Mouse (Mus musculus) left cerebral cortex, postnatal 36 days (tissue): ENCODE data around the gene Fn3krp. TPM values are rescaled to one million over a fixed set of nuclear protein-coding genes. Genes with fewer than 3 reads are reported as not detected.

ENCODE experiments used
- DNase-seq, 2 experiments: peaks; one replicate each; pipeline ENCODE4 v3.0.0; 2021 to 2022; ENCODE audit warnings: low spot score in 2 of 2, mixed read lengths in 1 of 2
- intact Hi-C: fragments of 180-260 bp; cut with DNase I; formaldehyde crosslinking; loops from one replicate; pipeline ENCODE4 v1.15.1; 2025
- microRNA-seq: library from miRNA; unstranded; fragments of <30 nt; microRNA quantifications from one replicate; pipeline ENCODE4 v1.2.0, GENCODE M21; 2022
- total RNA-seq, 2 experiments: library from RNA; stranded (reverse); gene quantifications; 2 replicates each; pipeline ENCODE4 v1.2.3; 2021

The Fn3krp gene
- total RNA-seq, 2 experiments from 2014 or later = 45.3 to 50.6 TPM

GRCm38 (mm10) chr11:121437236-121437635, 16.0 kb downstream of the Fn3krp start:
- intact Hi-C loops = loop anchor here (5.0 kb wide), 1 partner anchor 50 kb away; the partner anchor contains the start of gene Rab40b
- no peak for DNase-seq

DNA sequence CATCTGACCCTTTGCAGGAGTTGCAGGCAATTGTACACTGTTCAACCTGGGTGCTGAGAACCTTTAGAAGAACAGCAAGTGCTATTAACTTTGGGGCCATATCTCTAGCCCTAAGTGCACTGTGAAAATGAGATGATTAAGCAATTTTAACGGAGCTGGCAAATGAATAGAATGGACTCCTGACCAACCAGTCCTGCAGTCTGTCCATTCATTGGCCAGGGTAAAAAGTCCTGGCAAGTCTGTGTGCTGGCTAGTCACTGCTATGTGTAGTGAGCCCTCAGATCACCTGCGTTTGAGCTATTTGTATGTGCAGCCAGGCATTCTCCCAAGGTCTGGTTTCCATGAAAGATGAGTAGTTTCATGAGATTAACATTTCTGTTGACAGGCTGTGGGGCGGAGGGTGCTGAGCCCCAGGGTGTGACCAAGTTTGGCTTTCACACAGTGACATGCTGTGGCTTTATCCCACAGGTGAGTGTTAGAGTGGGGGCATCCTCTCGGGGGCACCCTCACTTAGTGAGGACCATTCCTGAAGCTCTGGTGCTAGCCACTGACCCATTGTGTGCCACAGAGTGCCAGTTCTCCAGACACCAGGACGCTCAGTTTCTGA, 18.6 kb downstream of the Fn3krp start:
- DNase-seq = no peak
- intact Hi-C loops = loop anchor here (5.0 kb wide), 1 partner anchor 52 kb away; the partner anchor contains the start of gene Rab40b

DNA sequence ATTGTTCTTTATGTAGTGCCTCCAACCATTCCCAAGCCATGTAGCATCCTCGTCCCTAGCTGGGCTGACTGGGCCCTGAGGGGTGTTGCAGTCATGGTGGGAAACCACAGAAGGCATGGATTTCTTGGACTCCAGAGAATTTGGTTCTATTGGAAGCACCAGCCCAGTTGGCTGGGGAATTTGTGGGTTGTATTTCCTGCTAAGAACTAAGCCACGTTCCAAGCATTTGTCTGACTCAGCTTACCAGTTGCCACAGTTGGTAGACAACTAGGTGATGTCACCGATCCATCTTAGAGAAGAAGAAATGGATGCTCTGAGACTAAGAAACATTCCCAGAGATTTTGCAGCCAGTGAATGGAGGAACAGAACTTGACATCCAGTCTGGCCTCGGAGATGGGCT, 20.5 kb downstream of the Fn3krp start:
- DNase-seq = no peak
- intact Hi-C loops = no loop called here

DNA sequence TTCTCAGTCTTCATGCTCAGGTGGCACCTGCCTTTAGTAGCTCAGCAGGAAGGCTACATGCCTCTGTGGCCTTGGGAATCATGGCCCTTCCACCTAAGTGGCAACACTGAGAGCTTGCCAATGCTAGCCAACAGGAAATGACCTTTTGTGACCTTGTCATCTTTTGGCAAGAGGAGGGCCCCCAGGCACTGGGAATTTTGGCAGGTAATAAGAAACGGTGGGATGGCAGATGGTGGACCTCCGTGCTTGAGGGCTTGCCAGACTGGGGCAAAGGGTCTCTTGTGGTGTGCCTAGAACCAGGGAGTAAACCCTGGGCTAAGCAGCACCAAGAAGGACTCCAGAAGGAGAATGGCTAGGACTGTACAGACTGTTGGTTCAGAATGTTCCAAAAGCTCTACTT, 20.9 kb downstream of the Fn3krp start:
- intact Hi-C loops = no loop called here
- no peak for DNase-seq

DNA sequence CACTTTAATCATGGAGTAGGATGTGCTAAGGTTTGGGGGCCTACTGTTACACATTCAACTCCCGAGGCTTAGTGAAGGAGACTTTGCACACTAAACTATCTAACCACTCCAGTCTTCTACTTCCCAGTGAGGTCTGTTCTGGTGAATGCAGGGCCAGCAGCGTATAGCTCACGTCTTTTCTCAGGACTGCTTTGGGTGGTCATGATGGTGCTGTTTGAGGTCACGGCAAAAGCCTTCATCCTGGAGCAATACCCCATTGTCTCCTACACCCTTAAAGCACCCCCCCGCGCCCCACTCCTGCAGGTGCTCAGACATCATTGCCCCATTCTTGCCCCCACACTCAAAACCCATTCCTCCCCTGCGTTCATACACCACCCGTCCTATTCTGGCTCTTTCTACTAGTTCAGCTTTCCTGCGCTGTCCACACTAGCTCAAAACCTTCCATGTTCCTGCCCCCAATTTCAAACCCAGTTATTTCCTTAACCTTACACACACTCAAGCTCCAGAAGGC, 30.1 kb downstream of the Fn3krp start:
- no peak for DNase-seq
- intact Hi-C loops = loop anchor here (5.0 kb wide), 1 partner anchor 64 kb away; the partner anchor contains the start of gene Rab40b

GRCm38 (mm10) chr11:121451753-121452635, 30.8 kb downstream of the Fn3krp start, which contains the start of gene Tbcd:
Gene Tbcd (plus strand): TSS chr11:121451949.
- intact Hi-C loops = loop anchor here (5.0 kb wide), 1 partner anchor 65 kb away; the partner anchor contains the start of gene Rab40b
- DNase-seq = peak; percentile 97

DNA sequence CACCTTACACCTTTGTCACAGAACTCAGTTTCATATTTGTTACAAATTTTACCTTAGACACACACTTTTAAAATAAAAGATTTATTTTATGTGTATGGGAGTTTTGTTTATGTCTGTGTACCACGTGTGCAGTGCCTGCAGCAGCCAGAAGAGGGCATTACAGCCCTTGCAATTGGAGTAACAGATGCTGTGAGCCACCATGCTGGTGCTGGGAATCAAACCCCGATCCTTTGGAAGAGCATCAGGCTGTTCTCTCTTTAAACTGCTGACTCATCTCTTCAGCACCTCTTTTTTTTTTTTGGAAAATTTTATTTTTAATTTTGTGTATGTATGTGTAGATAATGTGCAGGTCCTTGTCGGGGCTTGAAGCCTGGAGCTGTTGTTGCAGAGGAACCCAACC, 36.7 kb downstream of the Fn3krp start:
- DNase-seq = no peak
- intact Hi-C loops = no loop called here

DNA sequence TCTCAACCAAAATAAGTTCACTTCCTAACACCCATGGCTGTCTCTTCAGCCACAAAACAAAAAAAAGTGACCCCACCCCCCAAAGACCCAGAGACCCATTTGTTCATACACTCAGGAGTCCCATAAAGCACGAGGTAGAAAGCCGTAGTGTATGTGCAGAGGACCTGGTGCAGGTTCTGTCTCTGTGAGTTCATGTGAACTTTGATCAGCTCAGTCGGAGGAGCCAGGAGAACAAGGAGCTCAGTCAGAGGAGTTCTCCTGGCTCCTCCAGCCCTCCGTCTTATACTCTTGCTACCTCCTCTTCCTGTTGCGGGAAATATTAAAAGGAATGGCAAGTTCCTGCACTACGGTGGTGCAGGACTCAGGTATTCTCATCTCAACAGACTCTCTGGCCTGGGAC, 46.2 kb downstream of the Fn3krp start:
- no peak for DNase-seq
- intact Hi-C loops = no loop called here

DNA sequence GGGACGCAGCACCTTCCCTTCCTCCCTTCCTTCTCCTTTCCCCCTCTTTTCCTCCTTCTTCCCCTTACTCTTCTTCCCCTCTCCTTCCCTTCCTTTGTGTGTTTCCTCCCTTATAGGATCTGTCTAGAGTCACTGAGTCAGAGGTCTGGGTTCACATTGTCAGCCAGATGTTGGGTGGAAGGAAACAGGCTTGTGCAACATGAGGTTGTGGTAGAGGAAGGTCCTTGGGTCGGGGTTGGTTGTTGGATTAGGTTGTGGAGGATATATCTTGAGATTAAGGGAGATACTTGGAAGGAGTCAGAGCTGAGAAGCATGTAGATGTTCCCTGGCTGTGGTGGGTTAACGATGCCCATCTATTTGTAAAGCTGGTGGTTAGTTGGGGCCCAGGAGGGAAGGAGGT, 53.6 kb downstream of the Fn3krp start:
- intact Hi-C loops = loop anchor here (1.0 to 5.0 kb wide), 2 partner anchors 127 to 333 kb away; no protein-coding TSS in a partner anchor
- DNase-seq = no peak

GRCm38 (mm10) chr11:121475699-121476415, 54.7 kb downstream of the Fn3krp start:
- intact Hi-C loops = loop anchor here (1.0 to 5.0 kb wide), 2 partner anchors 126 to 332 kb away; no protein-coding TSS in a partner anchor
- DNase-seq = peak; percentile 54 to 63

DNA sequence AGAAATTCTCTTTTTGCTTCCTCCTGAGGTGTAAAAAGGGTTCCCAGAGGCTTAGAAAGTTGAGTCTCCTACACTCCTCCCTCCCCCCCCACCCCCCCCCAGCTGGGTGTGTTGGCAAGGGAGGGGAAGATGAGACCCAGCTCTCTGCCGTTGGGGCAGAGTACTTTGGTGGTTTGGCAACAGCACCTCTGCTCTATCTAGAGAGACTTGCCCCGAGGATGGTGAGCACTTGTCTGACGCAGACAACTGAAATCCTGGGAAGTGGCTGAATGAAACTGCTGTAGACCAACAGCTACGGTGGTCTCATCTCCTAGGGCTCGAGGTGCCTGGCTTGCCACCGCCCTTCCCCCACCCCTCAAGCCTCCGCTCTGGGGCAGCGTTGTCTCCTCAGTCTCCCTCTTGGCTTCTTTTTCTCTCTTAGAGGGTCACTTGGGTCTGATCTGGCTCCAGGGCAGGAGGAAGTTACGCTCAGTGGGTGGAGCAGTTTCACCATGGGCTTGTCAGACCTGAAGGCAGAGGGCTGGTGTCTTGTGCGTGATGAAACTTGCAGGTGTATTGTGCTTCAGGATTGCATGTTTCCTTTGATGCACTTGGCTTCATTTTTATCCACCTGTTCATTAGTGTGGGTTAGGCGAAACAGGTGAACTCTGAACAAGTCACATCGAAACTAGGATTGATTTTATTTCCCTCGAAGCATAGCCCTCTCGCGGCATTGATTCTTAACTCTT, 58.4 kb downstream of the Fn3krp start:
- intact Hi-C loops = loop anchor here (5.0 kb wide), 1 partner anchor 123 kb away; no protein-coding TSS in a partner anchor
- DNase-seq = no peak

Small RNA genes within 50 kb of the gene (microRNA-seq; reads per million reads assigned to microRNA genes)
- 1.3 reads per million for gene Mir7236

Other genes with a start within 250 kb of the Fn3krp start
- 10 to 100 TPM; 24.5 to 28.6 TPM for gene Hexdc, start 217.0 kb upstream of the Fn3krp start, total RNA-seq
- gene Ogfod3, start 216.7 kb upstream of the Fn3krp start, total RNA-seq = 1 to 10 TPM; 7.9 to 8.0 TPM
- 10 to 100 TPM; 20.4 to 27.7 TPM for gene Cybc1, start 192.1 kb upstream of the Fn3krp start, total RNA-seq
- 10 to 100 TPM; 48.1 to 62.7 TPM for gene Narf, start 184.1 kb upstream of the Fn3krp start, total RNA-seq
- gene Foxk2, start 161.4 kb upstream of the Fn3krp start, total RNA-seq = 10 to 100 TPM; 85.1 to 89.9 TPM
- gene Wdr45b, start 67.0 kb upstream of the Fn3krp start, total RNA-seq = 10 to 100 TPM; 60.4 to 62.2 TPM
- gene Rab40b, start 33.1 kb upstream of the Fn3krp start, total RNA-seq = 10 to 100 TPM; 48.5 to 51.5 TPM
- 10 to 100 TPM; 54.4 to 54.6 TPM for gene Fn3k, start 13.5 kb downstream of the Fn3krp start, total RNA-seq
- gene Tbcd, start 30.5 kb downstream of the Fn3krp start, total RNA-seq = 10 to 100 TPM; 39.5 to 40.5 TPM
- gene Zfp750, start 97.9 kb downstream of the Fn3krp start, total RNA-seq = under 1 TPM in 1 of 2 experiments, not detected in 1; 0.10 TPM